Mouse (Mus musculus): Measurements from ENCODE around the gene Plau.

GRCm38 (mm10) chr14:20851776-20852175 is 15.3 kb downstream of the Plau start:
- TF ChIP-seq CTCF (IDR thresholded peaks at IDR 0.05; ENCODE audit: insufficient read depth, low read length) = no peak
- TF ChIP-seq POLR2A (IDR thresholded peaks at IDR 0.05; ENCODE audit: borderline replicate concordance, extremely low read depth, low read depth, low read length) = no peak

Data from lung, adult 2 months (tissue).